Mouse (Mus musculus) lung, postnatal 14 days (tissue): ENCODE results near the gene Cmtr1.
"Not testable (repeated sequence)": the region's sequence is repeated elsewhere in the genome, so short reads cannot be mapped to it uniquely, and the experiment has no call there.

Source experiments
- DNase-seq: peaks from one replicate; pipeline ENCODE4 v3.0.0; 2021

Gene Cmtr1

GRCm38 (mm10) chr17:29660076-29660761, at the start of gene Cmtr1:
Cmtr1 (plus strand) TSS chr17:29660595.
- peak; percentile 98 for DNase-seq

DNA sequence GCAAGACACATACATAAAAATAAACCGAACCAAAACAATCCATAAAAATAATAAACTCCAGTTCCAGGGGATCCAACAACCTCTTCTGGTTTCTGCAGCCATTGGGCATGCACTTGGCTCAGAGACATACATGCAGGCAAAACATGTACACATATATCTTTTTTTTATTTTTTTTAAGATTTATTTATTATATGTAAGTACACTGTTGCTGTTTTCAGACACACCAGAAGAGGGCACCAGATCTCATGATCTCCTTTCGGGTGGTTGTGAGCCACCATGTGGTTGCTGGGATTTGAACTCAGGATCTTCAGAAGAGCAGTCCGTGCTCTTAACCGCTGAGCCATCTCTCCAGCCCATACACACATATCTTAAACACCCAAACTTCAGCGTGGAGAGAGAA, 46.9 kb upstream of the Cmtr1 start:
- not testable (repeated sequence) for DNase-seq

DNA sequence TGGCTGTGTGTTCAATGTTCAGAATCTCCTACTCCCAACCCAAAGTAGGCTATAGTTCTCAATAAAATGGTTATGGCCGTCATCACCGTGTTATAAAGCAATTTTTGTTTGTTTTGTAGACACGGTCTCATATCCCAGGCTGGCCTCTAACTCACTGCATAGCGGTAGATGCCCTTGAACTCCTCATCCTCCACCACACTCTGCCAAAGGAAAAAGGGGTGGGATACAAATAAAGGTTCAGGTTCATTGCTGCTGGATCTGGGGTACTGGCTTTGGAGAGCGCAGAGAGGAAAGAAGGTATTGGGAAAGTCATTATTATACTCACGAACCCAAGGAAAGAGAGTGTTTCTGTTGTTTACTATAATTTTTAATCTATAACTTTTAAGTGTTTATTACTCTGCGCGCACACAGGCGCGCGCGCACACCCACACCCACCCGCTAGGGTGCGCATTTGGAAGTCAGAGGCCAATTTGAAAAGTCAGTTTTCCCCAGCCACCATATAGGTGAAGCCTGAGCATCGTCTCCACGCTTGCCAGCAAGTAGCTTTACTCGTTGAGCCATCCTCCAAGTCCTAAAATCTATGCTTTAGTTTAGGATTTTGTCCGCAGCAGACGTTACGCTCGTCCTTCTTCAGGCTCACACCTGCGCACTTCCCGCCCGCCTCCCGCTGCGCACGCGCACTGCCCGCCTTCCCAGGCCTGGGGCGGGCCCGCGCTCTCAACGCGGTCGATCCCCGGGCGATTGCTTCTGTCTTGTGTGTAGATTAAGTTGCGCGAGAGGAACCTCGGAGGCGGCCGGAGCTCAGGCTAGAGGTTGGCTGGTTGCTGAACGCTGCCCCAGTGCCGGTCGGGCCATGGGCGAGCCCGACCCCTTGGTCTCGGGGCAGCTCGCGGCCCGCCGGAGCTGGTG, 46.0 kb upstream of the Cmtr1 start, which contains the start of the genes Rnf8 and Gm28043:
Gene Rnf8, plus strand, starts transcription at position 676 of the 909 bp plus-strand sequence.
Gene Gm28043, plus strand, starts transcription at position 762 of the 909 bp plus-strand sequence.
- DNase-seq, result peak; percentile 95

DNA sequence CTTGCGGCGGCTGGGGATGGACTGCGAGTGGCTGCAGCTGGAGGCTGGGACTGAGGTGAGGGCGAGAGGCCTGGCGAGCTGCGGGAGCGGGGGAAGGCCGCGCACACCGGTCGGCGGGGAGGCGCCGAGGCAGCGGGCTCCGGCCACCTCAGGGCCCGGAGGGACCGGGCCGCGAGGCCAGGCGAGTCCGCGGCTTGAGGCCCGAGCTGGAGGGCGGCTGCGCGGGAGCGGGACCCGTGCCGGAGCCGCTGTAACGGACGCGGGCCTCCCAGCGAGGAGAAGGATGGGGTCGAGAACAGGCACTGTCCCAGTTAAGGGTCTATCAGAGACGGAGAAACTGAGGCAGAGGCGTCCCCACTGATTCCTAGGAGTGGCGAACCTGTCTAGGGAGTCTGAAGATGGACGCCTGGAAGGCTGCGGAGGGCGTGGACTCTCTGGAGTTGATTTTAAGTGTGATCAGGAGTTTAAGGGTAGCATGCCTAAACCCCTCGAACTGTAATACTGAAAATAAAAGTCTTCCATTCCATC, 45.3 kb upstream of the Cmtr1 start:
- DNase-seq, result no peak

DNA sequence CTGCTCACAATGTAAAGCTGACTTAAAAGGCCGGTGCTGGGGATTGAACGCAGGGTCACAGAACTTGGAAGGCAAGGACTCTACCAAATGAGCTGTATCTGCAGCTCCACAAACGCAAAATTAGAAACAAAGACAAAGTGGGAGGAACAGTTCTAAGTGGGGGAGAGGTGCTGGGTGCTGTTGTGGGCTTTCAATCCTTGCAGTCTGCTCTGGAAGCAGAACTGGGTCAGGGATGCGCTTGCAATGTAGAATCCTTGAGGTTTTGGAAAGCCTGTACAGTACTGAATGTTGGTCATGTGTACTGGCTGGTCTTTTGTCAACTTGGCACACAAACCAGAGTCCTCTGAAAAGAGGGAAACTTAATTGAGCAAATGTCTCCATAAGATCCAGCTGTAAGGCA, 44.8 kb upstream of the Cmtr1 start:
- no peak for DNase-seq

DNA sequence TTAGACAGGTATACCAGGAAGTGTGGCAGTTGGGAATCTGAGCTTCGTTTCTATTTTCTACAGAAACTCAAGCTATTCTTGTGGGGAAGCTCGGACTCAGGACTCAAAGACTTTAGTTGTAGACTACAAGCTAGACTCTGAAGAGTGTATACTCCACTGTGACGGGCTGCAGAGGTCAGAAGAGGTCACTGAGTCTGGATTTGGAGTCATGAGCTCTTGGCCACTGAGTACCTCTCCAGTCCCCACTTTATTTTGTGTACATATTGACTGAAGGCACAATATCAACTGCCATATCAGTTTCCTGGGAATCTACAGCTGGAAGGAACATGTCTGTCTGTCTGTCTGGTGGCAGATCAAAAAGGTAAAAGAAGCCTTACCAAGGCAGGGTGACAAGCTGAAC, 41.2 kb upstream of the Cmtr1 start:
- DNase-seq, result no peak

DNA sequence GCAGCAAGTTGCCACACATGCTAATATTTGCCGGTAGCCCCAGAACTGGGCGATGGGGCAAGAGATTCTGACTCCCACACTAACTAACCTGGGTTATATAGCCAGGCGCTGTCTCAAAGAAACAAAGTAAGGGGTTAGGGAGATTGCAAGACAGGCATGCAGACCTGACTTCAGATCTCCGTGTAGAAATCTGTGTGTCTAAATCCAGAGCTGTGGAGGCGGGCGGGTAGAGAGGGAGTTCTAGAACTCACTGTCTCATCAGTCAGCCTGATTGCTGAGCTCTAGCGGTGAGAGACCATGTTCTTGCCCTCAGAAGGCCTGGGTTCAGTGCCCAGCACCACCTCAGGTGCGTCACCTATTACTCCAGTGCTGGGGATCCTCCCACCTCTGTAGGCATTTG, 36.9 kb upstream of the Cmtr1 start:
- DNase-seq, result no peak

DNA sequence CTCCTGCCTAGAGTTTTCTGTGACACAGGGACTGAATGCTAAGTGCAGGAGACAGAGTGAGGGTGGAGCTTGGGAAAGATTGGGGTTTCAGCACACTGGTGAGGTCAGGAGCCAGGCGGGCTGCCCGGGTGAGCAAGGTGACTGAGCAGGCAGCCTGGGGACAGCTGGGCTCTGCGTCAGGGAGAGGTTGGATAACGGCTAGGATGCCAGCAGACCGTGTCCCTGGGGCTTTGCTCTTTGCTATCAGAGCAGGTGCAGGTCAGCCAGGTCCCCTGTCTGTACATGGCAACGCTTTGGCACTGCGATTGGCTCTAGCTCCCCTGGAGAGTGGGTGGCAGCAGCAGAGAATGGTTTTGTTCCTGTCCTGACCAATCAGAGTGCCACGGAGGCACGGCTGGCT, 33.1 kb upstream of the Cmtr1 start:
- DNase-seq, result no peak

DNA sequence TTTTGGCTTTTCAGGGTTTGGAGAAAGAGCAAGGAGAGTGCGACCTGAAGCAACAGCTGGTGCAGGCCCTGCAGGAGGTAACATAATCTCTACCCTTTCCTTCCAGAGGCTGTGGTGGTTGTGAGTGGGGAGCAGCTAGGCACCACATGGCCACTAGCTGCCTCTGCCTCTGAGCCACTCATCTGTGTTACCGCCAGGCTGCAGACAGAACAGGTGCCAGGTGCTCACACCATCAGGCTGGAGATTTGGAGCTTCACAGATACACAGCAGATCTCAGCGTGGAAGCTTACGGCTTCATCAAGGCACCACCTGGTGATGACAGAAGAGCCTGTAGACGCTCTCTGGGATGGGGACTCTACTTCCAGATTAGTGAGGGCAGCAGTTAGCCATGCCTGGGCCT, 31.4 kb upstream of the Cmtr1 start:
- DNase-seq, result no peak

- DNase-seq, result no peak
Observed at GRCm38 (mm10) chr17:29629620-29630019, 30.8 kb upstream of the Cmtr1 start.

- no peak for DNase-seq
Observed at GRCm38 (mm10) chr17:29632312-29632711, 28.1 kb upstream of the Cmtr1 start.

GRCm38 (mm10) chr17:29635492-29635891, 24.9 kb upstream of the Cmtr1 start:
- DNase-seq, result no peak

DNA sequence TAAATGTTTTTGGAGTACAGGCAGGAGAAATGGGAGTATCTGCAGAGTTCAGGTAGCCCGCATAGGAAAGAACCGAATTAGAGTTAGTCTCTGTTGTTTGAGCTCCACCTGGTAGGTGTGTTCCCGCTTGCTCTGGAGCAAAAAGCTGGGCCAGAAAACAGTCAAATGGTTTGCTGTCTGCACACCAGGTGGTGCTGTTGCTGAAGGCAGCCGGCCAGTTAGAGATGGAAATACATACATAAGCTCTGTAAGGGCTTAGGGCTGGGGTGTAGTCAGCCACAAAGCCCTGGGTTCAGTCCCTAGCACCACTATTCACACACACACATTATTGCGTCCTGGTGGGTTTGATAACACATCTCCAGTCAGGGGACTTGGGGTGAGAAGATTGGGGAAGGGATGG, 24.3 kb upstream of the Cmtr1 start:
- DNase-seq, result peak; percentile 30

- no peak for DNase-seq
Observed at GRCm38 (mm10) chr17:29637377-29637776, 23.0 kb upstream of the Cmtr1 start.

GRCm38 (mm10) chr17:29637895-29638294, 22.5 kb upstream of the Cmtr1 start:
- DNase-seq, result no peak

DNA sequence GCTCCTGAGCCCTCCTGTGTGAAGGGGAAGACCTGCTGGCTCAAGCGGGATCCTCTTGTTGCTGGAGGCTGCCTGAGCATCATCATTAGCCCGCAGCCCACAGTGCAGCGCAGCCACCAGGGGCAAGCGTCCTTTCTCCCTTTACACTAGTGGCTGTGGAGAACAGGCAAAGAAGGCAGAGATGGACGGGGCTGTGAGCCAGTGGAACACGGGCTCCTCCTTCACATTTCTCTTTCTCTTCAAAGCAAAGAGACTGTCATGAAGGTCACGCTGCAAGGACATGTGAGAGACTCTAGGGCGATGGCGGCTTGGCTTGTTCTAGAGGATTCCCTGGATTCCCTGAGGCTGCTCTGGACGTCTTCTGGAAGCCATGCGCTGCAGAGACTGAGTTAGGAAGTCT, 19.4 kb upstream of the Cmtr1 start:
- DNase-seq, result no peak

DNA sequence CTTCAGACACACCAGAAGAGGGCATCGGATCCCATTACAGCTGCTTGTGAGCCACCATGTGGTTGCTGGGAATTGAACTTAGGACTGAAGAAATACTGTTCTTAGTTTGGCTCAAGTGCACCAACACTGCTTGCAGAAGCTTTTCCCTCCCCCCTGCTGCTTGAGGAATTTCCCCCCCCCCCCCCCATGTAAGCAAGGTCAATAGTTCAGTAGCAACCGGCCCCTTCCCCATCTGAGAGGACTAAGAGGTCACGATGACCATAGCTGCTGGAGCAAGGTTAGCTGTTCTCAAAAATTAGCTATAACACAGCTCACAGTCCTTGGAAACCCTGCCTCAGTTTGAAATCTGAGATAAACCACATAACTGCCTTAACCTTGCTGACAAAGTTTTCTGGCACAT, 18.2 kb upstream of the Cmtr1 start:
- no peak for DNase-seq

DNA sequence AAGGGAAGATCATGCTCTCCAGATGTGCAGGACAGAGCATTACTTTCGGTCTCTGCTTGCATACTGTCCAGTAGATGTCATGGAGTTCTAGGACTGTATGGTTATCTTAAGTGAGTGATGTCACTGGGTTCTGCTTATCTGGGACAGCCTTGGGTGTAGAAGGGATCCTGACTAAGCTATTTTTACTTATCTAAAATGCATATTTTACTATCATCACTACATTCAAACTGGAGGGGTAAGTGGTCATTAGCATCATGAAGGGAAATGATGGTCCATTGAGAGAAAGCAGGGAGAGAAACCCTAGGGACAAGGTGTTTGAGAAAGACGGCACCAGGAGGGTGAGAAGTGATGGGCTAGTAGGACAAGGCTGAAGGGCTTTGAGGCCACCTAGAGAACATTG, 2.1 kb upstream of the Cmtr1 start:
- DNase-seq, result no peak

DNA sequence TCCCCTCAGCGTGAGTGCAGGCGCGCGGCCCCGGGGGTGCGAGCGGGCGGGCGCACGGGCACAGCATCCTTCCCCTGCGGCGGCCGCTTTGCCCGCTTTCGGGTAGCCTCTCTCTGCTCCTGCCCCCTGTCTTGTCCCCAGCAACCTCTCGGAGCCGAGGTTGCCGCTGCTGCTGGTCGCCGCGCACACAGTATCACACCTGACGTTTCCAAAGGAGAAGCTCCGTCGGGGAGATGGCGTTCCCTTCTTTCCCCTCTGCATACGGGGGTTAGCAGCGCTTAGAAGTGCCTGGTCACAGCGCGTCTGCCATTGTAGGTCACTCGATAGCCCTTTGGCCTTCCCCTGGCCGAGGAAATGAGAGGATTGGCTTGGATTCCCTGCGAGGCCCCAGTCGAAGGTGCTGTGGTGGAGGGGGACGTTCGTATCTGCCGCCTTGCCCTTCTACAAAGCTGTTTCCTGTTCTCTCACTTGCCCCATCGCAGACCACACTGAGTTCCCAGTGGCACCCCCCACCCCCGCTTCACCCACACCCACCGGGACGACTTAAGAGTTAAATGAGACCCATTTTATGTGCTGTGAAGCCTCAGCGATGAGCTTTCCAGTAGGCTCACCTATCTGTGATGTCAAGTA, 482 bp downstream of the Cmtr1 start:
- no peak for DNase-seq

- no peak for DNase-seq
Observed at GRCm38 (mm10) chr17:29662145-29662544, 1.8 kb downstream of the Cmtr1 start.

GRCm38 (mm10) chr17:29668051-29668986, 7.9 kb downstream of the Cmtr1 start:
- DNase-seq, result no peak

GRCm38 (mm10) chr17:29669030-29669429, 8.6 kb downstream of the Cmtr1 start:
- DNase-seq, result no peak
